Mouse (Mus musculus): Measurements from ENCODE around the gene Esr1.

The Esr1 gene

GRCm38 (mm10) chr10:4711434-4711833 lies 100.0 kb downstream of the Esr1 start:
- 65% methylated on average over 5 of the region's 5 CpGs for WGBS

DNA sequence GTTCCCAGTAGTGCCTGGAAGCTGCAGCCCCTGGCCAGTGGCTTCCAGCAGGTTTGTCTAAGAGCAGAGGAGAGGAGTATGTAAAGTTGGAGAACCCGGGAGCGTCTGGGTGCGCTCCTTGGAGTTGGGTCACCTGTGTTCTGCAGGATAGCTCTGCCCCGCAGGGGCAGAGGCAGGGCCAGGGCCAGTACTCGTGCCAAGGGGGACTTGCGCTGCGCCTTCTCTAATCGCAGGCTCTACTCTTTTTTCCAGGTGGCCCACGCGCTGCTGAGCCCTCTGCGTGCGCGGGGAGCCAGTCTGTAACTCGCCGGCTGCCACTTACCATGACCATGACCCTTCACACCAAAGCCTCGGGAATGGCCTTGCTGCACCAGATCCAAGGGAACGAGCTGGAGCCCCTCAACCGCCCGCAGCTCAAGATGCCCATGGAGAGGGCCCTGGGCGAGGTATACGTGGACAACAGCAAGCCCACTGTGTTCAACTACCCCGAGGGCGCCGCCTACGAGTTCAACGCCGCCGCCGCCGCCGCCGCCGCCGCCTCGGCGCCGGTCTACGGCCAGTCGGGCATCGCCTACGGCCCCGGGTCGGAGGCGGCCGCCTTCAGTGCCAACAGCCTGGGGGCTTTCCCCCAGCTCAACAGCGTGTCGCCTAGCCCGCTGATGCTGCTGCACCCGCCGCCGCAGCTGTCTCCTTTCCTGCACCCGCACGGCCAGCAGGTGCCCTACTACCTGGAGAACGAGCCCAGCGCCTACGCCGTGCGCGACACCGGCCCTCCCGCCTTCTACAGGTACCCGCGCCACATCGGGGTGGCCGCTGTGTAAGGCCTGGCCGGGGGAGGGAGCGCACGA lies 100.9 kb downstream of the Esr1 start:
- 3% methylated on average over 67 of the region's 68 CpGs for WGBS

DNA sequence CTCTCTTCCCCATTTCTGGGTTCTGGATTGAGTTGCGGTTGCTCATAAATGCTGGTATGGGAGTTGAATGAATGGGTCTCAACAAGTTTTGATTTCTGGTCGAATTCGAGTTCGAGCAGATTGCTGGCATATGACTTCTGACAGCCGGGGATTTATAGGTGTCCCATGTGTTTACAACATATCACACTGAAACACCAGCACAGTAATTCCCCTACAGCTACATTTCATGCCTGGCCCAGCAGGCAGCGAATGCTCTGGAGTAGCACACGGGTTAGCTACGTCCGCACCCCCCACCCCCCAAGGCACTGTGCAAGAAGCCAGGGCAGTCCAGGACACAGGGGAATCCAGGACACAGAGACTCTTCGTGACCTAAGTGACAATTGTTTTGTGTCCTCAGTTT lies 102.0 kb downstream of the Esr1 start:
- WGBS: 85% methylated on average over 10 of the region's 10 CpGs

DNA sequence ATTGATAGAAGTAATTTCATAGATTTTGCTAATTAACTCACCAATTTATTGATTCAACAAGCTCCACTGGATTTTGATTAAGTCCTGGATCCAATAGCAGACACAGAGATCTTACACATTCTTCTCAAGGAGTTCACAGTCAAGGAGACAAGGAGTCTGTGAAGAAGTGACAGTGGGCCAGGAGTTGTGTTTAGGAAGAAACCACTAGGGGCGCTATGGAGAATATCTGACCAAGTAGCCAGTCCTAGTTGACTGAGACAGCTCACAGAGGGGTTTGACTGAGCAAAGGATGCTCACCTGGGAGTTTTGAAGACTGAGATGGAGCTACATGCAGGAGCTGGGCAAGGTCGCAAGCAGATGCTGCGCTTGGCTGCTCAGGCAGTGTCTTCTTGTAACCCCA lies 113.5 kb downstream of the Esr1 start:
- WGBS: 54% methylated on average over 3 of the region's 3 CpGs

- 83% methylated on average over 6 of the region's 6 CpGs for WGBS
Measured at GRCm38 (mm10) chr10:4726141-4726540, 114.7 kb downstream of the Esr1 start.

- WGBS: 76% methylated on average over 2 of the region's 2 CpGs
Measured at GRCm38 (mm10) chr10:4732328-4732727, 120.9 kb downstream of the Esr1 start.

DNA sequence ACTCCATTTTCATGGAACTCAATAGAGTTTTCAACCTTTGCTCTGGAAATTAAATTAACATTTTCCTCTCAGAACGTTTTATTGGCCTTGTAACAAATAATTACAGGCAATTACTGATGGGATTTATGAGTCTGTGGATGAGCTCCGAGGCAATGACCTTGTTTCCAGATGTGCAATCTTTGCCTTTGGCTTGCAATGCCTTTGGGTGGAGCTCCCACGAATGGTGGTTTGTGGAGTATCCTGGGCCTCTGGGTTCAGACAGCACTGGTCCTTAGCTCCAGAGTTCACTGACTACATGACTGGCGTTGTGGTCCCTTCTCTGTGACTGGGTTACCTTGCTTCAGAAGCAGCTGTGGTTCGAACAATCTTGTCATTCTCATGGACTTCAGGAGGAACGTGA lies 122.6 kb downstream of the Esr1 start:
- WGBS: 81% methylated on average over 6 of the region's 6 CpGs

DNA sequence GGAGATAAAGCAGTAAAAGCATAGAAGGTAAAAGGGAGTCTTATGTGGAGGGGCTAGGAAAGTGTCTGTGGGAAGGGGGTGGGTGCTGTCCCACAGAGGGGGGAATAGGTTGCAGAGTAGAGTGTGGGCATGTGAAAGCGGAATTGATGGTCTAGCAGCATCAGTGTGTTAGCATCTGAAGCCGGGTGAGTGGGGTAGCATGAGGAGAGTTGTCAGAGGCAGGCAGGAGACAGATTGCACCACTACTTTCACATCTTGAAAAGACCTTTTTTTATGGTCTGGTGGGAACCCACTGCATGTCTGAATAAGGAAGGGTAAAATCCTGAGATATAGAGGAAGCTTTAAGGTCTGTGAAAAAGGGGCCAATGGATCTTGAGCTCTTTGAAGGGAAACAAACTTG lies 123.5 kb downstream of the Esr1 start:
- 83% methylated on average over 2 of the region's 2 CpGs for WGBS

- 78% methylated on average over 2 of the region's 2 CpGs for WGBS
Measured at GRCm38 (mm10) chr10:4738311-4738710, 126.9 kb downstream of the Esr1 start.

GRCm38 (mm10) chr10:4751091-4751490 lies 139.7 kb downstream of the Esr1 start:
- 77% methylated on average over 1 of the region's 1 CpGs for WGBS

DNA sequence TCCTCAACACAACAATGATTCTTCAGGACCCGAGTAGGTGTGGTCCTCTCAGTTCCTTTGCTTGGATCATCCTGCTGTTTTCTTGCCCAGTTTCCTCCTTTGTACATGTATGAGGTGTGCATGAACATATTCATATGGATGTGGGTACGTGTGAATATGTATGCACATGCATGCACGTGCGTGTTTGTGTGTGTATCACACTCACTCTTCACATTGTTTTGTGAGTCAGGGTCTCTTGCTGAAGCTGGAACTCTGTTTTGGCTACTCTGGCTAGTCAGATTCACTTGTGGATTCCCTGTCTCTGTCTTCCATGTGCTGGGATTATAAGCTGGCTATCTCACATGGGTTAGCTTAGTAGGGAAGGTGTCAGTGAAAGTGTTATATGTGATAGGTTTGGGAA lies 141.6 kb downstream of the Esr1 start:
- WGBS: 88% methylated on average over 4 of the region's 4 CpGs

GRCm38 (mm10) chr10:4775541-4775940 lies 164.1 kb downstream of the Esr1 start:
- WGBS: 80% methylated on average over 3 of the region's 3 CpGs

DNA sequence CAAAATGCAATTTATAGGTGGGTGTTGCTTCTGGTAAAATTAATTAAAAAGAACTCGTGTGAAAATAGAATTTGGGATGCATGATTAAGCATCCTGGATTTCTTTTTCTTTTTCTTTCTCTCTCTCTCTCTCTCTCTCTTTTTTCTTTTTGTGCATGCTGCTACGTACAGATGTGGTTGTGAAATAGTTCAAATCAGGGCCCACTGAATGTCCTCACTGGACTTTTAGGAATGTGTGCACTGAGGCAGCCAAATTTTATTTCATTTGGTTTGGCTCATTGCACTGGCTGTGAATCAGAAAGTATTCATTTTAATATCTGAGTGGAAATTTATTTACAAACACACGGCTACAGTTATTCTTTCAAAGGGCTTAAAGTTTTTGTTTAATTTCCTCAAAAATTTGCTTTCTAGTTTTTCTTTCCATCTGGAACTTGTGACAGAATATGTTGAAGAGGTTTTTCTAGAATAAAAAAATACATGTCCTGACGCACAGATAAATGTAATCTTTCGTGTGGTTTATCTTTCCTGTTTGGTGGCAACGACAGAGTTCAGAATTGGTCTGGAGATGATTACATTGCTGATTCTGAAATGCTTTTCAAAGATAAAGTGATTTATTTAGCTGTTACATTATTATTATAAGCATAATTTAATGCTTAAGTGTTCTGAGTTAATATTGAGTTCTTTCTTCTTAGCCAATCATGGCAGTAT lies 164.8 kb downstream of the Esr1 start:
- WGBS: 77% methylated on average over 6 of the region's 6 CpGs

DNA sequence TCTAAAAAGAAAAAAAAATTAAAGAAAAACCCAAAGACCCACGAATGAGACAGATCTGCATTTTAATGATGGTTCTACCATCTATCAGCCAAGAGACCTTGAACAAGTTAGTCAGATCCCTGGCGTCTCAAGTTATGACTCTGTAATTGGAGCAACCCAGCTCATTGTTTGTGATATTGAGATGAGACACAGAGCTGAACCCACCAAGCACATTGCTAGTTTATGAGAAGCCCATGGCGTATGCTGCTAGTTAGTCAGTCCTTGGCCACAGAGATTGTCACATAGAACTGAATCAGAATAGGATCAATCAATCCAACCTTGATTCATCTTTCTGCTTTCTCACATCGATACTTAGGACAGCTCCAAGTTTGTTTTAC lies 165.3 kb downstream of the Esr1 start:
- 81% methylated on average over 4 of the region's 4 CpGs for WGBS

GRCm38 (mm10) chr10:4777996-4778395 lies 166.6 kb downstream of the Esr1 start:
- WGBS: 70% methylated on average over 3 of the region's 3 CpGs

DNA sequence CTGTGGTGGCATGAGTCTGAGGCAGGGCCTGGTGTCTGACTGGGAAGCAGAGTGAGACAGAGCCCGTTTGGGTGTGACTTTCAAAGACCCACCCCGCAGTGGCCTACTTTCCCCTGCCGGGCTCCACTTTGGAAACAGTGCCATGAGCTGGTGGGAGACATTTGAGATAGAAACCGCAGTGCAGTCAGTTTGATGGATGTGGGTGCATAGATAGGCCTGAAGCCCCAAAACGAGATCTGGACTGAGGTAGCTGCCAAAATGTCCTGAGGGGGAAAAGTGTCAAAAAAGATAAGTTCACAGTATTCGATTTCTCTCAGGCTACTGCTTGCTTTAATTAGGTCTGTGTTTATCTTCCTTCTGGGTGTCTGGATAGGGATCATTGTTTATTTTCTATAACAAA lies 169.5 kb downstream of the Esr1 start:
- 72% methylated on average over 6 of the region's 6 CpGs for WGBS

DNA sequence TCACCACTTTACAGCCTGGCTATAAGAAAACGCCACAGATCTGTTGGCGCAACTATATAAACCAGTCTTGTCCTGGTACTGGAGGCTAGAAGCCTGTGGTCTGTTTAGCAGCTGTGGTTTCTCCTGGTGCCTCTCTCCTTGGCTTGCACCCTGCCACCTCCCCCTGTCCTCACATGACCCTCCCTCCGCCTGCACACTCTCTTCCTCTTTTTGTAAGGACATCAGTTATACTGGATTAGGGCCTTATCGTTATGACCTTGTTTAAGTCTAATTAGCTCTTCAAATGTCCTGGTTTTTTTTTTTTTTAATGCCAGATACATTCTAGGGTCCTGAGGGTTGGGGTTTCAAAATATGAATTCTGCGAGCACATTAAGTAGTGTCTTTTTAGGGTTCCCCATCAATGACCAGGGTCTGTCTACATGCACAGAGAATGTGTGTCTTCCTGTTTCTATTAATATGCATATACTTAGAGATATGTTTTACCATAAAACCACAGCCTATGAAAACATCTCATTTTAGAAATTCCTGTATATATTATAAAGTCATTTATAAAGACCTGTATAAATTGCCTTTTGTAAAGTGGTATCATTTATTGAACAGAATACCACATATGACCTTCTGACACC lies 175.7 kb downstream of the Esr1 start:
- WGBS: 81% methylated on average over 5 of the region's 5 CpGs

DNA sequence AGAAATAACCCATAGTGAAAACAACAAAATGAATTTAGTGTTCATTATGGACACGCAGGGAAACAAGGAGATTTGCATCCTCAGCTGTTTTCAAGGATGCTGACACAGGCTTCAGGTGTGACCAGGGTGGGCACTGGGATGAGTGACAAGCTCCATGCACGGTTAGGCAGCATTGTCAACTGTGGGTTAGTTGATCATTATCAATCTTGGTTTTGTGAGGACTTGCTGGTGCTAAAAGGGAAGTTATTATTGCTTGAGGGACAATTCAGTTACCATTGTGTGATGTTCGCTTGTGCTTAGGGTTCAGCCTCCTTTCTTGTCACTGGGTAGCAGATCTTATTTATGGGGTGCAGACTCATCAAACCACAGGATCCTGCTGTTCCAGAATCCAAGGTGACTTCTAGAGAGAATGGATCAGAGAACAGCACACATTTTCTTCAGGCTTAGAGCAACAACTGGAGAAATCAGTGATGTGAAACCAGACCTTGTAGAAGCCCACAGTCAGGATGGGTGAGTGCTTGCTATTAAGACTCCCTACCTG lies 186.9 kb downstream of the Esr1 start:
- WGBS: 77% methylated on average over 3 of the region's 3 CpGs

GRCm38 (mm10) chr10:4824366-4824765 lies 213.0 kb downstream of the Esr1 start:
- WGBS: 93% methylated on average over 5 of the region's 5 CpGs

DNA sequence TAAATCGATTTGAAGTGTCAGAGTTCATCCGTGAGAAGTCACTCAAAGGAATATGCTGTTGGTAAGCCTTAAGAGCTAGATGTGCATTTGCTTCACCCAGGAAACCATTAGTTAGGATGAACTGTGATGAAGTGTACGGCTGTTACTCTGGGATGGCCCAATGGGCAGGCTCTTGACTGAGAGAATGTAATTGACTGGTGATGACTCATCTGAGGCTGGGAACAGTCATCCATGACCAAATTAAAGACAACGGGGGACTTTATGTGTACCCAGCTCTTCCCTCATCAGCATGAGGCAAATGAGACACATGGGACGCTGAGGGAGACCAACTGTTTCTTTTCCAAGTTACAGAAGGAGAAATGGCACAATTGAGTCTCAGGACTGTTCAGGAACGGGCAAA lies 219.2 kb downstream of the Esr1 start:
- 80% methylated on average over 6 of the region's 6 CpGs for WGBS

DNA sequence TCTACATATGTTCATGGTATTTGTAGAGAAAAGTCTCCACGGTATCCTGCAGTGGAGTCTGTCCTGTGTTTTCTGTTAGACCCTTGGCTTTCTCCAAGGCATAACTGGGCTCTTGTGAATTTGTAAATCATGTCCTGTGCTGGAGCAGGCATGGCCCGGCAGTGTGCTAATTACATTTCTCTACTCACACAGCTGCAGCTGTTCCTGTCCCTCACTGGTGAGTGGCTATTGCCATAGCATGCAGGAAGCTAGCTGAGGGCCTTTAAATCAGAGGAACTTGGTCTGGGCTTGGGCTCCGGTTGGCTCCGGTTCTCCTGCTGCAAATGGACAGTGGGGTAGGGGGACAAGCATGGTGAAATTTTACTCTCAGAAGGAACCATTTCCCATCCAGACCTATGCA lies 226.7 kb downstream of the Esr1 start:
- WGBS: 82% methylated on average over 4 of the region's 4 CpGs

- WGBS: 75% methylated on average over 2 of the region's 2 CpGs
Measured at GRCm38 (mm10) chr10:4847523-4847922, 236.1 kb downstream of the Esr1 start.

DNA sequence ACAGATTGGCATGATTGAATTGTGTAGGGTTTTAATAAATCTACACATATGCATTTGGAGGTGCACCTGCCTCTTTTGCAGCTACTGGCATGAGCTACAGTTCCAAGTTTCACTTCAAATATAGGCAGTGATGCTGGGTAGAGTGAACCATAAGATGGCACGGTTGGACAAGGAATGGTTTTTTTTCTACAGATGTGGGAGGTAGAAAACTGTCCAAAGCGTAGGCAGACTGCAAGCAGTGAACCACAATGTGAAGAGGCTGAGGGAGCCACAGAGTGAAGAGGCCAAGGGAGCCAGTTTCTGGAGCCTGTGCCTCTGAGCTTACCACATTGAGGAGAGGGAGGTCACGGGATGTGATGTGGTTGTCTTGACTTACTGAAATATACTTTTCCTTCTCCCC lies 238.5 kb downstream of the Esr1 start:
- whole genome bisulfite sequencing: 59% methylated on average over 3 of the region's 3 CpGs
